Mouse (Mus musculus): Measurements from ENCODE around the gene Acot7. TPM values are rescaled to one million over a fixed set of nuclear protein-coding genes. Genes with fewer than 3 reads are reported as not detected.

Acot7 gene
- polyA plus RNA-seq, 1 experiment, result 32.0 TPM

GRCm38 (mm10) chr4:152194476-152195175, 16.7 kb downstream of the Acot7 start:
- Histone ChIP-seq H3K4me1 (ENCODE audit: control insufficient read depth, insufficient read depth, low read length) (peaks cover 6% of the 10 kb centered on the region), H3K4me3 (replicated peaks; ENCODE audit: control insufficient read depth, low read depth, low read length) (no peak overlapping the region), H3K27ac (ENCODE audit: control insufficient read depth, insufficient read depth, low read depth, low read length, poor library complexity) (0 out of 2 replicates have a peak overlapping the region, but pooled peaks have one; percentile 5)
- TF ChIP-seq POLR2A (IDR thresholded peaks at IDR 0.05; ENCODE audit: borderline replicate concordance, control insufficient read depth, low read depth, low read length), result no peak
- TF ChIP-seq CTCF (IDR thresholded peaks at IDR 0.05; ENCODE audit: control insufficient read depth, insufficient read depth, low read length), result no peak
- WGBS, result 50% methylated on average over 3 of the region's 3 CpGs

- no peak for TF ChIP-seq CTCF (IDR thresholded peaks at IDR 0.05; ENCODE audit: control insufficient read depth, insufficient read depth, low read length)
- TF ChIP-seq POLR2A (IDR thresholded peaks at IDR 0.05; ENCODE audit: borderline replicate concordance, control insufficient read depth, low read depth, low read length), result no peak
- 73% methylated on average over 8 of the region's 9 CpGs for WGBS
- Histone ChIP-seq H3K4me1 (ENCODE audit: control insufficient read depth, insufficient read depth, low read length) (peaks cover 1% of the 10 kb centered on the region; the same call in 1 of the 2 replicates), H3K4me3 (replicated peaks; ENCODE audit: control insufficient read depth, low read depth, low read length) (no peak overlapping the region), H3K27ac (ENCODE audit: control insufficient read depth, insufficient read depth, low read depth, low read length, poor library complexity) (no peak overlapping the region)
Observed at GRCm38 (mm10) chr4:152196276-152196675, 18.3 kb downstream of the Acot7 start.

GRCm38 (mm10) chr4:152197545-152197944, 19.6 kb downstream of the Acot7 start:
- H3K4me1 ChIP-seq (ENCODE audit: control insufficient read depth, insufficient read depth, low read length), result peaks cover 7% of the 10 kb centered on the region
- no peak overlapping the region for H3K27ac ChIP-seq (ENCODE audit: control insufficient read depth, insufficient read depth, low read depth, low read length, poor library complexity)
- 50% methylated on average over 5 of the region's 5 CpGs for WGBS
- TF ChIP-seq CTCF (IDR thresholded peaks at IDR 0.05; ENCODE audit: control insufficient read depth, insufficient read depth, low read length), result no peak
- no peak for TF ChIP-seq POLR2A (IDR thresholded peaks at IDR 0.05; ENCODE audit: borderline replicate concordance, control insufficient read depth, low read depth, low read length)
- no peak overlapping the region for H3K4me3 ChIP-seq (replicated peaks; ENCODE audit: control insufficient read depth, low read depth, low read length)

GRCm38 (mm10) chr4:152199617-152200016, 21.7 kb downstream of the Acot7 start:
- no peak for TF ChIP-seq CTCF (IDR thresholded peaks at IDR 0.05; ENCODE audit: control insufficient read depth, insufficient read depth, low read length)
- TF ChIP-seq POLR2A (IDR thresholded peaks at IDR 0.05; ENCODE audit: borderline replicate concordance, control insufficient read depth, low read depth, low read length), result no peak
- H3K4me1 ChIP-seq (ENCODE audit: control insufficient read depth, insufficient read depth, low read length), result peaks cover 7% of the 10 kb centered on the region
- WGBS, result 7% methylated on average over 1 of the region's 1 CpGs

GRCm38 (mm10) chr4:152201492-152201891, 23.6 kb downstream of the Acot7 start:
- Histone ChIP-seq H3K4me1 (ENCODE audit: control insufficient read depth, insufficient read depth, low read length) (peaks cover 9% of the 10 kb centered on the region), H3K27ac (ENCODE audit: control insufficient read depth, insufficient read depth, low read depth, low read length, poor library complexity) (no peak overlapping the region), H3K4me3 (replicated peaks; ENCODE audit: control insufficient read depth, low read depth, low read length) (no peak overlapping the region)
- TF ChIP-seq POLR2A (IDR thresholded peaks at IDR 0.05; ENCODE audit: borderline replicate concordance, control insufficient read depth, low read depth, low read length) (no peak), CTCF (IDR thresholded peaks at IDR 0.05; ENCODE audit: control insufficient read depth, insufficient read depth, low read length) (no peak)
- 3% methylated on average over 6 of the region's 6 CpGs for WGBS

More at GRCm38 (mm10) chr4:152199617-152200016, 21.7 kb downstream of the Acot7 start:
- Histone ChIP-seq H3K4me3 (replicated peaks; ENCODE audit: control insufficient read depth, low read depth, low read length) (no peak overlapping the region), H3K27ac (ENCODE audit: control insufficient read depth, insufficient read depth, low read depth, low read length, poor library complexity) (no peak overlapping the region)

- Histone ChIP-seq H3K27ac (ENCODE audit: control insufficient read depth, insufficient read depth, low read depth, low read length, poor library complexity) (no peak overlapping the region), H3K4me1 (ENCODE audit: control insufficient read depth, insufficient read depth, low read length) (peaks cover 9% of the 10 kb centered on the region), H3K4me3 (replicated peaks; ENCODE audit: control insufficient read depth, low read depth, low read length) (no peak overlapping the region)
- 86% methylated on average over 1 of the region's 1 CpGs for WGBS
- TF ChIP-seq CTCF (IDR thresholded peaks at IDR 0.05; ENCODE audit: control insufficient read depth, insufficient read depth, low read length), result no peak
Observed at GRCm38 (mm10) chr4:152202418-152202817, 24.5 kb downstream of the Acot7 start.

- Histone ChIP-seq H3K4me3 (replicated peaks; ENCODE audit: control insufficient read depth, low read depth, low read length) (no peak overlapping the region), H3K4me1 (ENCODE audit: control insufficient read depth, insufficient read depth, low read length) (peaks cover 9% of the 10 kb centered on the region), H3K27ac (ENCODE audit: control insufficient read depth, insufficient read depth, low read depth, low read length, poor library complexity) (no peak overlapping the region)
- TF ChIP-seq CTCF (IDR thresholded peaks at IDR 0.05; ENCODE audit: control insufficient read depth, insufficient read depth, low read length) (no peak), POLR2A (IDR thresholded peaks at IDR 0.05; ENCODE audit: borderline replicate concordance, control insufficient read depth, low read depth, low read length) (no peak)
- WGBS, result 61% methylated on average over 3 of the region's 3 CpGs
Observed at GRCm38 (mm10) chr4:152202905-152203304, 25.0 kb downstream of the Acot7 start.

GRCm38 (mm10) chr4:152204663-152205062, 26.7 kb downstream of the Acot7 start:
- H3K27ac ChIP-seq (ENCODE audit: control insufficient read depth, insufficient read depth, low read depth, low read length, poor library complexity), result no peak overlapping the region
- WGBS, result 68% methylated on average over 6 of the region's 6 CpGs
- TF ChIP-seq CTCF (IDR thresholded peaks at IDR 0.05; ENCODE audit: control insufficient read depth, insufficient read depth, low read length) (no peak), POLR2A (IDR thresholded peaks at IDR 0.05; ENCODE audit: borderline replicate concordance, control insufficient read depth, low read depth, low read length) (no peak)
- H3K4me3 ChIP-seq (replicated peaks; ENCODE audit: control insufficient read depth, low read depth, low read length), result no peak overlapping the region
- peaks cover 9% of the 10 kb centered on the region for H3K4me1 ChIP-seq (ENCODE audit: control insufficient read depth, insufficient read depth, low read length)
